Mouse (Mus musculus) thymus, postnatal 36 days (tissue): ENCODE results near the gene Ccdc85c.

ENCODE experiments used
- DNase-seq, 2 experiments: peaks; one replicate each; pipeline ENCODE4 v3.0.0; 2022; ENCODE audit warnings: mixed read lengths in 2 of 2

Gene Ccdc85c

GRCm38 (mm10) chr12:108171336-108171735, 103.9 kb downstream of the Ccdc85c start:
- no peak for DNase-seq

DNA sequence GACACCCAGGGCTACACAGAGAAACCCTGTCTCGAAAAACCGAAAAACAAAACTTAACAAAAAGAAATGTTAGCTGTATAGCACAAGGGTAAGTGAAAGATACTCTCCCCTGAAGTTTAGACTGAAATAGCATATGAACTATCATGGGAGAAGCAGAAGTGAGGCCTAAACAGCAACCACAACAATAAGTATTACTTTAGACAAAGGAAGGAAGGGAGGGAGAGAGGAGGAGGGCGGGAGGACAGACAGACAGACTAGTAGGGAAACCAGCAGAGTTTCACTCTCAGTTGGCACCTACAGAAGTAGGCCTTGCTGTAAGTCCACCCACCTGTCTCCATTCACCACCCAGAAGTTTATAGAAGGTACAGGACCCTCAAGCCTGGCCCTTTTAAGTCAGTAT, 104.8 kb downstream of the Ccdc85c start:
- no peak for DNase-seq

DNA sequence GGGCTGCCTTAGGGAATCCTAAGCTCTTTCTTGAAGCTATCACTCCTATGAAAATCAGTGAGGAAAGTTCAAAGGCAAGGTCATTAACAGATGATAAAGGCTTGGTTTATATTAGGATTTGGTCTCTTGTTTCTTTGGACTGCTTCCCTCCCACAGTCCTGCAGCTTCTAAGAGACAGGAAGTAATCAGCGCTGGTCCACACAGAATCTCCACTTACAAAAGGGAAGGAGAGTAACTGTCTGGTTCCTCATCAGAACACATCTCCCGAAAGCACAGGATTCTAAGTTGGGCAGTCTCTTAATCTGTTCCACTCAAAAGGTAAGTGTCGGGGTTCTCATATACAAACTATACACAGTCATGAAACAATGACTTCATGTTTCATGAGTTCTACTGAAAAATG, 106.3 kb downstream of the Ccdc85c start:
- DNase-seq: no peak

- no peak for DNase-seq
These were observed 111.5 kb downstream of the Ccdc85c start for GRCm38 (mm10) chr12:108163706-108164105.

DNA sequence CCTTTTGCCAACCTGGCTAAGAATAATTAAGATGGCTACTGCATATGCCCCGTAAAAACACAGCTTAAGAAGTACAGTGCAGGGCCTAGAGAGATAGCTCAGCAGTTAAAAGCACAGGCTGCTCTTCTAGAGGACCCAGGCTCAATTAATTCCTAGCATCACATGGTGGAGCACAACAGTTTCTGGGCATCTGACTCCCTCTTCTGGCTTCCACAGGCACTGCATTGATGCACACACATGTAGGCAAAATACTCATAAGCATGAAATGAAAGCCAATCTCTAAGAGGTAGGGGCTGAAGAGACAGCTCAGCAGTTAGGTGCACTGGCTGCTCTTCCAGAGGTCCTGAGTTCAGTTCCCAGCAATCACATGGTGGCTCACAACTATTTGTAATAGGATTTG, 113.2 kb downstream of the Ccdc85c start:
- DNase-seq: peak; percentile 29 to 31

DNA sequence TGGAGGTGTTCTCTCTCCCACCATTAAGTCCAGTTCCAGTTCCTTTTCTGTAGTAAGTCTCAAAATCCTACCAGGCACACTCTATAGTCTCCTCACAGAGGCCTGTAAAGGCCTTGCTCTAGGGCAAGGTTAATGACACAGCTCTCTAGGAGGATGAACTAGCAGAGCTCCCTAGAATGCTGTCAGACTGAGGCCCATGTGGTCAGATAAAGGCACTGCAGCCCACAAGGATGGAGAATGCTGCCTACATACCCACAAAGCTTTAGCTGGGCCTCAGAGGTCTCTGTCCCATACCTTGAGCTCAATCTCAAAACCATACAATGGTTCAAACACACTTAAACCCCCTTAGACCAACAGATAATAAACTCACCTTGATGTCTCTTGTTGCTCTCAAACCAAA, 115.4 kb downstream of the Ccdc85c start:
- no peak for DNase-seq
